Mouse (Mus musculus) small intestine, adult 2 months (tissue): ENCODE measurements at regions not wholly inside any gene's neighbourhood (a gene's known extent, or its start where the extent isn't known, plus 50 kb on each side); places are given as distances from the start of the nearest gene placed in this dataset.

Experiments
- H3K27ac ChIP-seq: fragments of 200-500 bp; 2 replicates; pipeline ENCODE4 v1.5.1; 2012; ENCODE audit warnings: low read depth, low read length, control low read depth, inconsistent platforms; ENCODE audit not compliant: insufficient read depth
- H3K27me3 ChIP-seq: fragments of 200-500 bp; 2 replicates; pipeline ENCODE4 v1.6.1; 2012; ENCODE audit warnings: mild to moderate bottlenecking, moderate library complexity, low read length, inconsistent platforms; ENCODE audit not compliant: control insufficient read depth, insufficient read depth
- H3K36me3 ChIP-seq: fragments of 200-500 bp; 2 replicates; pipeline ENCODE4 v1.6.1; 2012; ENCODE audit warnings: mild to moderate bottlenecking, low read length, control low read depth, inconsistent platforms; ENCODE audit not compliant: control insufficient read depth, insufficient read depth
- H3K4me1 ChIP-seq: fragments of 200-500 bp; 2 replicates; pipeline ENCODE4 v1.6.1; 2012; ENCODE audit warnings: low read length, inconsistent platforms, mixed read lengths; ENCODE audit not compliant: control insufficient read depth, insufficient read depth, insufficient read length
- H3K4me3 ChIP-seq: fragments of 200-500 bp; 2 replicates; pipeline ENCODE4 v1.5.1; 2012; ENCODE audit warnings: low read depth, mild to moderate bottlenecking, control low read depth, inconsistent platforms, low read length, moderate library complexity
- CTCF ChIP-seq: fragments of 200-500 bp; IDR thresholded peaks from 2 replicates; pipeline ENCODE4 v1.5.1; 2012; ENCODE audit warnings: low read depth, mild to moderate bottlenecking, control low read depth, inconsistent platforms, low read length, moderate library complexity, mixed read lengths; ENCODE audit not compliant: insufficient replicate concordance, insufficient read length; ENCODE audit errors: extremely low read depth
- POLR2A ChIP-seq: fragments of 200-500 bp; IDR thresholded peaks from 2 replicates; pipeline ENCODE4 v1.6.1; 2012; ENCODE audit warnings: low read depth, mild to moderate bottlenecking, control low read depth, inconsistent platforms, low read length, moderate library complexity
- WGBS: fragments of 180-500 bp; shearing (Covaris S2); methylation state at CpG from one replicate; pipeline ENCODE4 v1.1.7; 2018; 5-methylcytosine and 5-hydroxymethylcytosine counted together

GRCm38 (mm10) chr16:93374669-93375068, 229.2 kb downstream of the Setd4 start:
- Histone ChIP-seq H3K27ac (no peak overlapping the region), H3K4me3 (no peak overlapping the region), H3K4me1 (peaks cover 9% of the 10 kb centered on the region; the same call in 1 of the 2 replicates), H3K36me3 (peaks cover 15% of the 10 kb centered on the region), H3K27me3 (no peaks in the 10 kb centered on the region)
- TF ChIP-seq POLR2A (no peak), CTCF (no peak)
- WGBS = 53% methylated on average over 6 of the region's 6 CpGs

DNA sequence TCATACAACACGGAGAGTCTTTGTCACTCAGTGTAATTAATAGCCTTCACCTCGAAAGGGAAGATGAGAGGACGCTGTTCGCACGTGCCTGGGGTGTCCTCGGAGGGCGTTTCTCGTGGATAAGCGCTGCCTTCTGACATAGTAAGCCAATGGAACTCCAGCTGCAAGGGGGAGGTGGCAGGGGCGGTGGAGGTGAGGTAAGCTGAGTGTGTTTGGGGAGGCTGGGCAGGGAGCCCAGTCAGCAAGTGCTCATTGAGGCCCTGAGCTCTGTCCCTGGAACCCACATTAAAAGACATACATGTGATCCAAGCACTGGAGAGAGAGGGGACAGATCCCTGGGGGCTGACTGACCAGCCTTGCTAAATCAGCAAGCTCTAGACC, 234.1 kb downstream of the Setd4 start:
- Histone ChIP-seq H3K4me1 (peaks cover 32% of the 10 kb centered on the region; the same call in 1 of the 2 replicates), H3K27ac (peak overlapping the region; percentile 100), H3K36me3 (peaks cover 15% of the 10 kb centered on the region), H3K4me3 (peak overlapping the region; percentile 68), H3K27me3 (no peaks in the 10 kb centered on the region)
- no peak for TF ChIP-seq CTCF
- TF ChIP-seq POLR2A = no peak
- 22% methylated on average over 10 of the region's 10 CpGs for WGBS

- Histone ChIP-seq H3K27me3 (no peaks in the 10 kb centered on the region), H3K27ac (peak overlapping the region; percentile 100), H3K4me3 (peak overlapping the region; percentile 68), H3K4me1 (peaks cover 36% of the 10 kb centered on the region; the same call in 1 of the 2 replicates), H3K36me3 (peaks cover 15% of the 10 kb centered on the region)
- no peak for TF ChIP-seq CTCF
- TF ChIP-seq POLR2A = no peak
- 24% methylated on average over 21 of the region's 21 CpGs for WGBS
Measured at GRCm38 (mm10) chr16:93368824-93369765, 234.8 kb downstream of the Setd4 start.

DNA sequence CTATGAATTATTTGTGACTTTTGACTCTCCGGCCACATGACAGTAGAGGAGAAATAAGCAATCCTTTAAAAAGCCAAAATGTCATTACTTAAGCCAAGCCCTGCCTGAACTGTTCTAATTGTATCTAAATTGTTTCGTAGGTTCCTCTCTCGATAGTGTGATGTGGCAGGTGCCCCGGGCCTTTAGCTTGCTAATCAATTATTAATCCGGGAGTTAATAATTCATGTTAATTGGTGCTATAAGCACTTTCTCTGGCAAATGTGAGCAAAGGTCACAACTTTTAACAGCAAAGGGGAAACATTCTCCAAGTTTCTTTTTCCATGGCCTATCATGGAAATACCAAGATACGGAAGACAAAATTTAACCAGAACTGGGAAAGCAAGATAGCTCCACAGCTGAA, 235.9 kb downstream of the Setd4 start:
- Histone ChIP-seq H3K4me1 (peaks cover 36% of the 10 kb centered on the region; the same call in 1 of the 2 replicates), H3K27me3 (no peaks in the 10 kb centered on the region), H3K4me3 (peak overlapping the region; percentile 68), H3K27ac (peak overlapping the region; percentile 100), H3K36me3 (peaks cover 12% of the 10 kb centered on the region)
- 26% methylated on average over 6 of the region's 6 CpGs for WGBS
- TF ChIP-seq CTCF (no peak), POLR2A (no peak)

- Histone ChIP-seq H3K27ac (peak overlapping the region; percentile 99), H3K27me3 (no peaks in the 10 kb centered on the region), H3K36me3 (peaks cover 12% of the 10 kb centered on the region), H3K4me1 (peaks cover 36% of the 10 kb centered on the region; the same call in 1 of the 2 replicates), H3K4me3 (no peak overlapping the region)
- TF ChIP-seq CTCF = no peak
- TF ChIP-seq POLR2A = no peak
- 57% methylated on average over 8 of the region's 8 CpGs for WGBS
Measured at GRCm38 (mm10) chr16:93367246-93367805, 236.5 kb downstream of the Setd4 start.

DNA sequence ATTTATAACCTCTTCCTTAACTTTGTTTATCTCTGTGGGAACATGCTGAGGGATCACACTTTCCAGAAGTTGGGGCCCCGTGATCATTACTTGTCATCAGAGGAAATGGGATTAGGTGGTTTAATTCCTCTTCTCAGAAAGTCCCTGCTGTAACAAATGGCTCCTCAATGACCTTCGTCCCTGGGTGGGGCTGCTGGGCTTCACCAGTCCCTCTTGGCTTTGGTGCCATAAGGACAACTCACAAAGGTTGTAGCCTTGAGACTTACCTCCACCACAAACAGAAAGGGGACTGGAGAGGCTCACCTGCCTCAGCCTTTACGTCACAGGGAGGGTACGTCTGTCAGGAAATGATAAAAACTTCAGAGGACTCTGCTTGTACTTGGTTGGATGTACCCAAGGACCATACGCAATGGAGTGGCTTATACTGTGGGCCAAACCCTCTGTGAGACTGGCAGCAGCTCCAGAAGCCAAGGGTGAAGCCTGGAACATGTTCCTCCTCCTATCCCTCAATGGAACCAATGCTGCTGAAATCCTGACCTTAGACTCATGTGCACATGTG, 237.4 kb downstream of the Setd4 start:
- Histone ChIP-seq H3K4me1 (peaks cover 36% of the 10 kb centered on the region; the same call in 1 of the 2 replicates), H3K4me3 (no peak overlapping the region), H3K36me3 (peaks cover 7% of the 10 kb centered on the region), H3K27ac (peak overlapping the region; percentile 99), H3K27me3 (no peaks in the 10 kb centered on the region)
- WGBS = 27% methylated on average over 5 of the region's 5 CpGs
- TF ChIP-seq POLR2A = no peak
- no peak for TF ChIP-seq CTCF
